Comparison of ENCODE assay signal across 9 mouse cellular contexts in genomic region chr13:113224105-113224504, GRCm38 (mm10). TPM values are rescaled to one million over a fixed set of nuclear protein-coding genes. Genes with fewer than 3 reads are reported as not detected.
DNase-seq lines count a peak whose midpoint lies in the region; ATAC-seq and TF ChIP-seq lines count a peak whose summit lies in the region.
"Had no signal": no experiment of that assay in that cellular context is flagged by ENCODE, and none has a peak within 500 bp of the region (broad histone marks: within the 10 kb centered on the region; RNA-seq: fewer than 3 reads in every experiment).

No protein-coding gene starts in this region.

- TF ChIP-seq POLR2A in kidney, adult 2 months (IDR thresholded peaks at IDR 0.05; ENCODE audit: low read depth, low read length): no peak

- no peak for ATAC-seq in megakaryocyte, adult 5-6 weeks (ENCODE audit: poor library complexity, severe bottlenecking)
- ATAC-seq in liver, embryonic 12.5 days: no peak

- DNase-seq in Muller cell, postnatal 12 days (ENCODE audit: inconsistent ontology term): peak; percentile 99
- DNase-seq in adrenal gland, adult 2 months: peak; percentile 78
- peak; percentile 97 for DNase-seq in heart, adult 11 months
- DNase-seq in kidney, adult 2 months: peak; percentile 91
- peak; percentile 18 for DNase-seq in limb, embryonic 10.5 days (ENCODE audit: low spot score)
- DNase-seq in retina, postnatal 7 days (ENCODE audit: low read depth, low spot score): peak; percentile 16

- H3K36me3 ChIP-seq in kidney, adult 2 months (ENCODE audit: control insufficient read depth, insufficient read depth, low read length): no peaks in the 10 kb centered on the region
- no peaks in the 10 kb centered on the region for H3K36me3 ChIP-seq in limb, embryonic 10.5 days
- H3K36me3 ChIP-seq in liver, embryonic 12.5 days: no peaks in the 10 kb centered on the region
- H3K36me3 ChIP-seq: limb, embryonic 13.5 days had no signal

- peak overlapping the region; percentile 77 for H3K27ac ChIP-seq in kidney, adult 2 months (ENCODE audit: insufficient read depth, low read depth, low read length)
- no peak overlapping the region for H3K27ac ChIP-seq in limb, embryonic 10.5 days
- H3K27ac ChIP-seq in liver, embryonic 12.5 days: no peak overlapping the region
- H3K27ac ChIP-seq: limb, embryonic 13.5 days had no signal

- TF ChIP-seq CTCF in kidney, adult 2 months (conservative IDR thresholded peaks at IDR 0.05; ENCODE audit: insufficient read depth, insufficient read length, low read depth, low read length): no peak

- H3K27me3 ChIP-seq in kidney, adult 2 months (replicated peaks; ENCODE audit: control insufficient read depth, insufficient read depth, low read length): no peaks in the 10 kb centered on the region
- H3K27me3 ChIP-seq in limb, embryonic 10.5 days (ENCODE audit: low read depth, poor library complexity, severe bottlenecking): no peaks in the 10 kb centered on the region
- H3K27me3 ChIP-seq in liver, embryonic 12.5 days (replicated peaks): peaks cover 10% of the 10 kb centered on the region

- no peak overlapping the region for H3K4me3 ChIP-seq in kidney, adult 2 months (ENCODE audit: insufficient read depth, low read depth, low read length)
- no peak overlapping the region for H3K4me3 ChIP-seq in limb, embryonic 10.5 days
- H3K4me3 ChIP-seq in liver, embryonic 12.5 days: no peak overlapping the region
- H3K4me3 ChIP-seq: limb, embryonic 13.5 days had no signal

- H3K4me2 ChIP-seq in liver, embryonic 12.5 days: no peak overlapping the region
- H3K4me2 ChIP-seq: limb, embryonic 13.5 days had no signal

- H3K4me1 ChIP-seq in kidney, adult 2 months (ENCODE audit: control insufficient read depth, insufficient read depth, low read length): no peaks in the 10 kb centered on the region
- H3K4me1 ChIP-seq in limb, embryonic 10.5 days: no peaks in the 10 kb centered on the region
- no peaks in the 10 kb centered on the region for H3K4me1 ChIP-seq in liver, embryonic 12.5 days
- H3K4me1 ChIP-seq: limb, embryonic 13.5 days had no signal

- H3K9me3 ChIP-seq in limb, embryonic 10.5 days (replicated peaks): no peaks in the 10 kb centered on the region
- no peaks in the 10 kb centered on the region for H3K9me3 ChIP-seq in liver, embryonic 12.5 days (replicated peaks)
- H3K9me3 ChIP-seq: limb, embryonic 13.5 days had no signal

- 30% methylated on average over 2 of the region's 2 CpGs for WGBS in kidney, adult 2 months
- 35% methylated on average over 2 of the region's 2 CpGs for WGBS in limb, embryonic 10.5 days
- WGBS in liver, embryonic 12.5 days (ENCODE audit: insufficient replicate concordance): 36% methylated on average over 2 of the region's 2 CpGs

- no peak overlapping the region for H3K9ac ChIP-seq in liver, embryonic 12.5 days
- H3K9ac ChIP-seq: limb, embryonic 13.5 days had no signal

RNA-seq across cellular contexts. Expression of gene Gzmk, which starts 1.6 kb away (rescaled TPM):
- total RNA-seq in adrenal gland, adult 2 months (2021): not detected
- not detected in 2 replicates for polyA plus RNA-seq in adrenal gland, adult 2 months (2012; rRNA removed)
- not detected in 2 replicates for polyA plus RNA-seq in kidney, adult 2 months (2012; rRNA removed)
- not detected in 2 replicates for polyA plus RNA-seq in limb, embryonic 10.5 days (2016; fragmentation: Nextera tagmentation; extraction: Ambion mirVana)
- total RNA-seq in megakaryocyte, adult 5-6 weeks (2015): not detected in 2 replicates
- total RNA-seq in megakaryocyte, adult 5-6 weeks (2017): not detected in 2 replicates
- not detected in 2 replicates for polyA plus RNA-seq in liver, embryonic 12.5 days (2016; fragmentation: Nextera tagmentation; extraction: Ambion mirVana)
- polyA plus RNA-seq: limb, embryonic 13.5 days had no signal

RNA-seq across cellular contexts. Expression of gene Esm1, which starts 14.6 kb away (rescaled TPM):
- total RNA-seq in adrenal gland, adult 2 months (2021): 10 to 100 TPM in 1 of 2 experiments, 1 to 10 TPM in 1; 8.2 to 12.8 TPM
- 5.4 and 9.6 TPM in 2 replicates for polyA plus RNA-seq in adrenal gland, adult 2 months (2012; rRNA removed)
- polyA plus RNA-seq in kidney, adult 2 months (2012; rRNA removed): 16.4 and 16.6 TPM in 2 replicates
- 2.9 and 4.2 TPM in 2 replicates for polyA plus RNA-seq in limb, embryonic 10.5 days (2016; fragmentation: Nextera tagmentation; extraction: Ambion mirVana)
- total RNA-seq in megakaryocyte, adult 5-6 weeks (2015): 0.07 and 0.71 TPM in 2 replicates
- total RNA-seq in megakaryocyte, adult 5-6 weeks (2017): 1.3 and 1.8 TPM in 2 replicates
- 1.6 and 1.8 TPM in 2 replicates for polyA plus RNA-seq in liver, embryonic 12.5 days (2016; fragmentation: Nextera tagmentation; extraction: Ambion mirVana)

Comparison
In these comparisons a context has a peak if more than half of its experiments do, and no peak if none do; other contexts are left out.
1. DNase-seq: peak in every context shown above with its lines; median percentile 99 in Muller cell, postnatal 12 days; 97 in heart, adult 11 months; 91 in kidney, adult 2 months; 78 in adrenal gland, adult 2 months; 18 in limb, embryonic 10.5 days; 16 in retina, postnatal 7 days.